Mouse (Mus musculus): ENCODE data around the gene Gls. TPM values are rescaled to one million over a fixed set of nuclear protein-coding genes. Genes with fewer than 3 reads are reported as not detected.

Gls gene
- 36.5 and 41.5 TPM in 2 replicates for polyA plus RNA-seq (2016; fragmentation: Nextera tagmentation; extraction: Ambion mirVana)

DNA sequence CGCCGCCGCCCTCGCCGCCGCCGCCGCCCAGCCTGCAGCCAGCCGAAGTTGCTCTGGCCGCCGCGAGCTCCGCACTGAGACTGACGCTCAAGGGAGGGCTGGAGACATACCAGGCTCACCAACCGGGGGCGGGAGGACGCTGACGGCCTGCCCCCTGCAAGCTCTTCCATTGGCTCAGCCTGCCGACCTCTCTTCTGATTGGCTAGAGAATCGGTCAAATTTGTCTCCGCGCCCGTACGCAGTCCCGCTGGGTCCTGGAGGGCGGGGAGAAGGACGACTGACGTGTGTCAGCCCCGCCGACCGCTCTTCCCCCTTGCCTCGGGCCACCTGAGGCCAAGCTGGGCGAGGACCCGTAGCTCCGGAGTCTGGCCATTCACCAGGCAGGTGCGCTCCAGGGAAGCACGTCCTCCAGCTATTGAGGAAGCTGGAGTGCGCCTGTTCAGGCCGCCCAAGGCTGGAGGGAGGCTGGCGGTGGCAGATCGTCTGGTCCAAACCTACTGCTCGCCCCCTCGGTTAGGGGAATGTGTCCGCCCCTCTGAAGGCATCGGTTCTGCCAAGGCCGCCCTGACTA, at the start of gene Gls:
Gene Gls (minus strand): TSS at position 90 of the 571 bp plus-strand sequence.
- ATAC-seq (ENCODE audit: low FRiP score, low read depth): peak; percentile 99
- Histone ChIP-seq H3K27me3 (no peaks in the 10 kb centered on the region), H3K27ac (replicated peaks) (peak within 1 kb of the TSS; percentile 97), H3K4me2 (replicated peaks) (peak within 1 kb of the TSS; percentile 71), H3K9me3 (no peaks in the 10 kb centered on the region), H3K9ac (replicated peaks) (peak within 1 kb of the TSS; percentile 96), H3K36me3 (no peaks in the 10 kb centered on the region), H3K4me1 (peaks cover 13% of the 10 kb centered on the region), H3K4me3 (peak within 1 kb of the TSS; percentile 95)
- under 1% methylated on average over 39 of the region's 46 CpGs for WGBS

DNA sequence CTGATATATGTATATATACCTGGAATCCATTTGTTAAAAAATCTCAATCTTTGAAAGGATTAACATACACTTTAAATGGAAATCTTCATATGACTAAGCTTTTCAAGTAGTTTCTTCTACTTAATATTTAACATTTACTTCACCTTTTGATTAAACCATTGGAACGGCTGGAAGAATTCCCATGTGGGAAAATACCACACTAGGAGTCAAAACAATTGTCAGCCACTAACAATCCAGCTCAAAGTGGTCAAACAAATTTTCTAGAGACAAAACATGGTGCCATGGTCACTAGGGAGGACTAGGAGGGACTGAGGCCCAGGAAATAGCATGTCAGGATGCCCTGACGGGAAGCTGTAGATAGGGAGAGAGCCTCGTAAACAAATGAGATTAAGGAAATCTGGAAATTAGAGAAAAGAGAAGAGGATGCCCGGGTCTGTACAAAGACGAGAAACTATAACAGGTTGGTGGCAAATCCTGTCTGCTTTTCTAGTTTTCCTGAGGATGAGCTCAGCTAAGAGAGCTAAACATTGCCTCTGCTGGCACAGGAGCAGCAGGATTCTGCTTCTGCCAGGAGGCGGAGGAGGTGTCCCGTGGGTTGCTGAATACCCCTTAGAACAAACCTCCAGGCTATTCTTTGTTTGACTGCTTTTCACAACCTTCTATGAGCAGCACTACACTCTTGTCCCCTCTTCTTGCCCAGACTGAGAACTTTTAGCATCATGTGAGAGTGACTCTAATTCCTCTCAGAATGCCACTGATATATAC, 47.0 kb upstream of the Gls start:
- 65% methylated on average over 7 of the region's 7 CpGs for WGBS
- no peak overlapping the region for H3K9ac ChIP-seq (replicated peaks)
- H3K4me2 ChIP-seq (replicated peaks): no peak overlapping the region
- H3K4me1 ChIP-seq: 0 out of 2 replicates have a peak, but pooled peaks cover 3% of the 10 kb centered on the region
- no peaks in the 10 kb centered on the region for H3K27me3 ChIP-seq
- no peak overlapping the region for H3K27ac ChIP-seq (replicated peaks)
- ATAC-seq (ENCODE audit: low FRiP score, low read depth): no peak
- H3K4me3 ChIP-seq: no peak overlapping the region
- H3K36me3 ChIP-seq: no peaks in the 10 kb centered on the region
- H3K9me3 ChIP-seq: no peaks in the 10 kb centered on the region

GRCm38 (mm10) chr1:52279331-52279730, 46.3 kb upstream of the Gls start:
- no peak overlapping the region for H3K4me2 ChIP-seq (replicated peaks)
- H3K27ac ChIP-seq (replicated peaks): no peak overlapping the region
- no peak for ATAC-seq (ENCODE audit: low FRiP score, low read depth)
- H3K4me3 ChIP-seq: no peak overlapping the region
- 0 out of 2 replicates have a peak, but pooled peaks cover 3% of the 10 kb centered on the region for H3K4me1 ChIP-seq
- H3K27me3 ChIP-seq: no peaks in the 10 kb centered on the region
- no peaks in the 10 kb centered on the region for H3K36me3 ChIP-seq
- H3K9me3 ChIP-seq: no peaks in the 10 kb centered on the region
- 66% methylated on average over 3 of the region's 3 CpGs for WGBS
- H3K9ac ChIP-seq (replicated peaks): no peak overlapping the region

DNA sequence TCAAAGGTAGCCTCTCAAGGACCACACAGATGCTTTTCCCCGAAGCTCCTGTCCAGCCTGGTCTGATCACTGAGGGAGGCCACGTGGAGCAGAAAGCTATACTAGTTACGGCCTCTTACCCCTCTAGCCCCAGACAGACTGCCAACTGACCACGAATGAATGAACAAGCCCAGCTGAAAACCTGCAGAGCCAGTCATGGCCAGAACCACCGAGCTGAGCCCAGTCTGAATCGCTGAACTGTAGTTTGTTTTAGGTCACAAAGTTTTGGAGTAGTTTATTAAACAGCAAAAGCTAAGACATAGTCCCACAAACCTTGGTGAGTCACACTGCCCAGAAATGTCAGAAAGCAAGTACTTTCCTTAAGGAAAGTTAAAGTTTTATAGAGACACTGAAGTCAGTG, 45.0 kb upstream of the Gls start:
- WGBS: 85% methylated on average over 6 of the region's 6 CpGs
- no peaks in the 10 kb centered on the region for H3K36me3 ChIP-seq
- no peaks in the 10 kb centered on the region for H3K9me3 ChIP-seq
- ATAC-seq (ENCODE audit: low FRiP score, low read depth): no peak
- no peak overlapping the region for H3K9ac ChIP-seq (replicated peaks)
- no peak overlapping the region for H3K27ac ChIP-seq (replicated peaks)
- H3K27me3 ChIP-seq: no peaks in the 10 kb centered on the region
- 0 out of 2 replicates have a peak, but pooled peaks cover 3% of the 10 kb centered on the region for H3K4me1 ChIP-seq
- H3K4me3 ChIP-seq: no peak overlapping the region
- no peak overlapping the region for H3K4me2 ChIP-seq (replicated peaks)

- H3K4me1 ChIP-seq: 0 out of 2 replicates have a peak, but pooled peaks cover 1% of the 10 kb centered on the region
- 88% methylated on average over 3 of the region's 3 CpGs for WGBS
- ATAC-seq (ENCODE audit: low FRiP score, low read depth): no peak
- H3K4me2 ChIP-seq (replicated peaks): no peak overlapping the region
- H3K36me3 ChIP-seq: no peaks in the 10 kb centered on the region
- no peak overlapping the region for H3K9ac ChIP-seq (replicated peaks)
- no peak overlapping the region for H3K4me3 ChIP-seq
- no peaks in the 10 kb centered on the region for H3K9me3 ChIP-seq
- no peak overlapping the region for H3K27ac ChIP-seq (replicated peaks)
- no peaks in the 10 kb centered on the region for H3K27me3 ChIP-seq
These were observed 41.2 kb upstream of the Gls start for GRCm38 (mm10) chr1:52274210-52274609.

GRCm38 (mm10) chr1:52272018-52272678, 39.1 kb upstream of the Gls start:
- no peaks in the 10 kb centered on the region for H3K4me1 ChIP-seq
- no peaks in the 10 kb centered on the region for H3K36me3 ChIP-seq
- no peak overlapping the region for H3K9ac ChIP-seq (replicated peaks)
- H3K9me3 ChIP-seq: no peaks in the 10 kb centered on the region
- H3K27ac ChIP-seq (replicated peaks): no peak overlapping the region
- H3K27me3 ChIP-seq: no peaks in the 10 kb centered on the region
- no peak for ATAC-seq (ENCODE audit: low FRiP score, low read depth)
- H3K4me2 ChIP-seq (replicated peaks): no peak overlapping the region
- no peak overlapping the region for H3K4me3 ChIP-seq
- 76% methylated on average over 5 of the region's 5 CpGs for WGBS

- no peak for ATAC-seq (ENCODE audit: low FRiP score, low read depth)
- Histone ChIP-seq H3K9ac (replicated peaks) (no peak overlapping the region), H3K27ac (replicated peaks) (no peak overlapping the region), H3K4me3 (no peak overlapping the region), H3K27me3 (no peaks in the 10 kb centered on the region), H3K4me2 (replicated peaks) (no peak overlapping the region), H3K36me3 (no peaks in the 10 kb centered on the region), H3K9me3 (no peaks in the 10 kb centered on the region), H3K4me1 (no peaks in the 10 kb centered on the region)
- WGBS: 89% methylated on average over 9 of the region's 9 CpGs
These were observed 37.3 kb upstream of the Gls start for GRCm38 (mm10) chr1:52270354-52270753.

GRCm38 (mm10) chr1:52269596-52269995, 36.6 kb upstream of the Gls start:
- Histone ChIP-seq H3K9me3 (no peaks in the 10 kb centered on the region), H3K4me2 (replicated peaks) (no peak overlapping the region), H3K27me3 (no peaks in the 10 kb centered on the region), H3K4me3 (no peak overlapping the region), H3K4me1 (no peaks in the 10 kb centered on the region), H3K36me3 (no peaks in the 10 kb centered on the region), H3K9ac (replicated peaks) (no peak overlapping the region), H3K27ac (replicated peaks) (no peak overlapping the region)
- WGBS: 82% methylated on average over 4 of the region's 4 CpGs
- ATAC-seq (ENCODE audit: low FRiP score, low read depth): no peak

DNA sequence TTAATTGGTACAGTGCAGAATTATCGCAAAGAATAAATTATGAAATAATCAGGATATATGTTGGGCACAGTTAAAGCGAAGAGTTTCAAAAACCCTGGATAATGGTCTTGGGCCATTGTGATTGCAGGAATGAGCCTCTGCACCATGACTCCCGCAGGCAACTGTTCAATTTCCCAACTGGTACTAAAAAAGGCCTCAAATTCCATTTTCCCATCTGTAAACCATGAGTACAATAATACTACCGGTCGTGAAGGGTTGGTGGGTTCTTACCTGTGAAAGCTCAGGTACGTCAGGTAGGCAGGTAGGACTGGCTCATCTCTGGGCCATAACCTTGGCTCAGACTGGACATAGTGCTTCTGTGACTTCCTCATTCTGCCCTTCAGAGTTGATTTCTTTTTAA, 35.0 kb upstream of the Gls start:
- Histone ChIP-seq H3K27ac (replicated peaks) (no peak overlapping the region), H3K9me3 (no peaks in the 10 kb centered on the region), H3K4me2 (replicated peaks) (no peak overlapping the region), H3K4me1 (no peaks in the 10 kb centered on the region), H3K27me3 (no peaks in the 10 kb centered on the region), H3K4me3 (no peak overlapping the region), H3K9ac (replicated peaks) (no peak overlapping the region), H3K36me3 (no peaks in the 10 kb centered on the region)
- 88% methylated on average over 6 of the region's 6 CpGs for WGBS
- no peak for ATAC-seq (ENCODE audit: low FRiP score, low read depth)

DNA sequence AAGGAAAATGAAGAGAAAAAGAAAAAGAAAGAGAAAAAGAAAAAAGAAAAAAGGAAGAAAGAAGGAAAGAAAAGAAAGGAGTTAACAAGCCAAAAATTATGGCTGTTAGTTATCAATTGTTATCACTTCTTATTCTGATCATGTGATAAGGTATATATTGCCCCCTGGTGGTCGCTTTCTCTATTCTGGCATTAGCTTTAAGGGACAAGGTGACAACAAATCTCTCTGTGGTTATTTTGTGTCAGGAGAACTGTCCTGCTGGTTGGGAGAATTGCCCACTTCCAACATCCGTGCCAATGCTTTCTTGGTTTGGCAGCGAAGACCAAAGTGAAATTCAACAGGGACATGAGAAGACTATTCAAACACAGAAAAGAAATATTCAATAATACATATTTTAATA, 34.6 kb upstream of the Gls start:
- Histone ChIP-seq H3K27me3 (no peaks in the 10 kb centered on the region), H3K9ac (replicated peaks) (no peak overlapping the region), H3K36me3 (no peaks in the 10 kb centered on the region), H3K4me2 (replicated peaks) (no peak overlapping the region), H3K27ac (replicated peaks) (no peak overlapping the region), H3K4me1 (no peaks in the 10 kb centered on the region), H3K4me3 (no peak overlapping the region), H3K9me3 (no peaks in the 10 kb centered on the region)
- no peak for ATAC-seq (ENCODE audit: low FRiP score, low read depth)
- WGBS: 61% methylated on average over 3 of the region's 3 CpGs

GRCm38 (mm10) chr1:52265886-52266516, 33.0 kb upstream of the Gls start:
- Histone ChIP-seq H3K4me3 (no peak overlapping the region), H3K36me3 (no peaks in the 10 kb centered on the region), H3K27ac (replicated peaks) (no peak overlapping the region), H3K27me3 (no peaks in the 10 kb centered on the region), H3K9ac (replicated peaks) (no peak overlapping the region), H3K4me1 (no peaks in the 10 kb centered on the region), H3K4me2 (replicated peaks) (no peak overlapping the region), H3K9me3 (no peaks in the 10 kb centered on the region)
- WGBS: 76% methylated on average over 3 of the region's 3 CpGs
- no peak for ATAC-seq (ENCODE audit: low FRiP score, low read depth)

DNA sequence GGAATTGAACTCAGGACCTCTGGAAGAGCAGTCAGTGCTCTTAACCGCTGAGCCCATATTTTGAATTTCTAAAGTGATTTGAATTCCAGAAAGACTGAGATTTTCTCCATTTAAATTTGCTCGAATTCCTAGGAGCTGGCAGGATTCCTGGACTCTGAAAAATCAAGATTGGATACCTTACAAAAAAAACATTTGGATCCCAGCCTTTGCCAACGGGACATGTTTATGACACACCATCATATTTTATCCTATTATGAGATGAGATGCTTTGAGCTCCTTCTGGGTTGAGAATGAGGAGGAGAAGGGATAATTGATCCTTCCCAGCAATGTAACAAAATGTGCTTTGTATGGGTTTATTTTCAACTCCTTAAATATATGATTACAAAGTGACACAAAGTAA, 31.3 kb upstream of the Gls start:
- Histone ChIP-seq H3K9me3 (no peaks in the 10 kb centered on the region), H3K27ac (replicated peaks) (no peak overlapping the region), H3K4me3 (no peak overlapping the region), H3K4me1 (no peaks in the 10 kb centered on the region), H3K36me3 (no peaks in the 10 kb centered on the region), H3K4me2 (replicated peaks) (no peak overlapping the region), H3K9ac (replicated peaks) (no peak overlapping the region), H3K27me3 (no peaks in the 10 kb centered on the region)
- no peak for ATAC-seq (ENCODE audit: low FRiP score, low read depth)
- 78% methylated on average over 3 of the region's 3 CpGs for WGBS
